Mouse (Mus musculus): Measurements from ENCODE around the gene Polr3h. TPM values are rescaled to one million over a fixed set of nuclear protein-coding genes. Genes with fewer than 3 reads are reported as not detected.
A peak's percentile ranks its signal among the peaks of the same experiment; 100 is the strongest.

The Polr3h gene
- total and polyA plus RNA-seq, 3 experiments: 40.5 to 224 (median 59.3) TPM

DNA sequence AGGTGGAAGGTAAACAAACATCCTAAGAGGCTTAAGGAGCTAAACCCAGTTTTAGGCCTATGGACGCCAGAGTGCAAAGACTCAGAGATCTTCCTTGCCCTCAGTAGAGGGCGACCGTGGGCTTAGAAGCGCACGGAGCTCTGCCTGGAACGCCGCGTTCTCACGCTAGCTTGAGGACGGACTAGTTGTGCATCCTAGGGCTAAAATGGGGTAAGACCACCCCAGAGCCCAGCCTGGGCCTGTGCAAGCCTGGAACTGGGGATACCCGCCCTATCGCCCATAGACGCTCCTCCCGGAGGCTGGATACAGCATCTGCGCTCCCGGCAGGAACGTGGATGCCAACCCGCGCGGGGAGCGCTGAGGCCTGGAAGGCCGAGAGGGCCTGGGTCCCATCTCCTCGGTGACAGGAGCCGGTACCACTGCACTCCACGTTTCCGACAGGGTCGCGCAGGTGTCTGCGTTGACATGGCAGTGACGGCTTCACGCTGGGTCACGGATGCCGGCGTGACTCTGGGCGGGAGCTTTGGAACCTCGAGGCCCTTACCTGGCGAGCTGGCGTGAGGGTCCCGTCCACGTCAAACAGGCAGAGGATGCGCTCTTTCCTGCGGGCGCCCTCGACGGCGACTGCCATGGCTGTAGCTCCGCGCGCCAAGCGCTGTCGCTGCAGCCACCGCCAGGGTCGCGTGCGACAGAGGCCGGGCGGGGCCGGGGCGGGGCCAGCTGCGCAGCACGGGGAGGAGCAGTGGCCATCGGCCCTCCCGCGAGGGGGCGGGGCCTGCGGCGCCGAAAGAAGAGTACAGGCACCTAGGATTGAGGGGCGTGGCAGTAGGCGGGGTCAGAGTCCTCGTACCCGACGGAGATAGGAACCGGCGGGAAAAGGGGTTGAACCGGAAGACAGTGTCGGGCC is 34.4 kb upstream of the Polr3h start, which contains the start of gene Pmm1:
Gene Pmm1, minus strand, starts transcription at position 760 of the 907 bp plus-strand sequence.
- no peak for TF ChIP-seq JUND (conservative IDR thresholded peaks at IDR 0.05; ENCODE audit: low read depth, low read length)
- TF ChIP-seq KAT2A (IDR thresholded peaks at IDR 0.05; ENCODE audit: insufficient replicate concordance, low read length): no peak
- TF ChIP-seq MEF2A (IDR thresholded peaks at IDR 0.05; ENCODE audit: borderline replicate concordance, low read depth, low read length): 0 out of 2 replicates have a peak, but pooled peaks have one; percentile 8
- TF ChIP-seq TCF12 (IDR thresholded peaks at IDR 0.05; ENCODE audit: low read depth, low read length): peak; percentile 65
- peak; percentile 78 for TF ChIP-seq NELFE (IDR thresholded peaks at IDR 0.05; ENCODE audit: low read depth, low read length)
- no peak for TF ChIP-seq ZNF384 (IDR thresholded peaks at IDR 0.05; ENCODE audit: low read depth, low read length)
- TF ChIP-seq JUN (IDR thresholded peaks at IDR 0.05; ENCODE audit: insufficient read depth, low read depth, low read length): no peak
- peak; percentile 94 for TF ChIP-seq BHLHE40 (IDR thresholded peaks at IDR 0.05; ENCODE audit: low read depth, low read length)
- no peak for TF ChIP-seq POLR2AphosphoS2 (IDR thresholded peaks at IDR 0.05; ENCODE audit: low read depth, low read length)
- TF ChIP-seq IRF4 (IDR thresholded peaks at IDR 0.05; ENCODE audit: low read depth, low read length): 0 out of 2 replicates have a peak, but pooled peaks have one; percentile 30
- TF ChIP-seq ZC3H11A (IDR thresholded peaks at IDR 0.05; ENCODE audit: low read depth, low read length): peak; percentile 62
- no peak for TF ChIP-seq PAX5 (IDR thresholded peaks at IDR 0.05; ENCODE audit: low read length)
- TF ChIP-seq MYC (IDR thresholded peaks at IDR 0.05; ENCODE audit: low read depth, low read length): peak; percentile 68; the same call in 1 of the 2 replicates
- no peak for TF ChIP-seq ZKSCAN1 (IDR thresholded peaks at IDR 0.05; ENCODE audit: borderline replicate concordance, low read depth, low read length)
- TF ChIP-seq CTCF (conservative IDR thresholded peaks at IDR 0.05 in 1 of 2, IDR thresholded peaks at IDR 0.05 in 1 of 2; ENCODE audit: low read depth in 2 of 2, low read length in 2 of 2): peak; percentile 14 to 94; a peak in 2 of 4 replicates
- TF ChIP-seq MAFK (IDR thresholded peaks at IDR 0.05; ENCODE audit: insufficient replicate concordance, low read length): no peak
- TF ChIP-seq MAX (IDR thresholded peaks at IDR 0.05; ENCODE audit: low read length): peak; percentile 81; the same call in 1 of the 2 replicates
- peak; percentile 93 for TF ChIP-seq SMC3 (IDR thresholded peaks at IDR 0.05; ENCODE audit: low read depth, low read length)
- peak; percentile 85 for TF ChIP-seq RAD21 (IDR thresholded peaks at IDR 0.05; ENCODE audit: low read depth, low read length)
- TF ChIP-seq USF1 (IDR thresholded peaks at IDR 0.05; ENCODE audit: low read depth, low read length): no peak
- TF ChIP-seq SIN3A (IDR thresholded peaks at IDR 0.05; ENCODE audit: low read length): peak; percentile 83
- TF ChIP-seq USF2 (conservative IDR thresholded peaks at IDR 0.05; ENCODE audit: low read depth, low read length): no peak
- no peak for TF ChIP-seq EP300 (IDR thresholded peaks at IDR 0.05; ENCODE audit: low read length)
- no peak for TF ChIP-seq E2F4 (IDR thresholded peaks at IDR 0.05; ENCODE audit: insufficient replicate concordance, low read depth, low read length)
- TF ChIP-seq UBTF (IDR thresholded peaks at IDR 0.05; ENCODE audit: low read depth, low read length): 0 out of 2 replicates have a peak, but pooled peaks have one; percentile 53
- peak; percentile 7; the same call in 1 of the 2 replicates for TF ChIP-seq MAZ (IDR thresholded peaks at IDR 0.05; ENCODE audit: low read depth, low read length)
- TF ChIP-seq MXI1 (IDR thresholded peaks at IDR 0.05; ENCODE audit: low read depth, low read length): peak; percentile 74
- TF ChIP-seq CHD1 (IDR thresholded peaks at IDR 0.05; ENCODE audit: low read depth, low read length): peak; percentile 51; the same call in 1 of the 2 replicates
- peak; percentile 56; the same call in 1 of the 2 replicates for TF ChIP-seq RCOR1 (conservative IDR thresholded peaks at IDR 0.05; ENCODE audit: low read depth, low read length)
- no peak for TF ChIP-seq GABPA (IDR thresholded peaks at IDR 0.05; ENCODE audit: insufficient replicate concordance, low read depth, low read length)
- TF ChIP-seq HCFC1 (IDR thresholded peaks at IDR 0.05; ENCODE audit: low read depth, low read length): no peak
- peak; percentile 81 for TF ChIP-seq POLR2A (IDR thresholded peaks at IDR 0.05; ENCODE audit: low read depth, low read length)
- no peak for TF ChIP-seq TBP (conservative IDR thresholded peaks at IDR 0.05; ENCODE audit: low read depth, low read length)
- no peak for TF ChIP-seq ETS1 (conservative IDR thresholded peaks at IDR 0.05; ENCODE audit: low read depth, low read length)
- peak; percentile 80 for TF ChIP-seq ELF1 (IDR thresholded peaks at IDR 0.05; ENCODE audit: low read depth, low read length)
- peak; percentile 75 for TF ChIP-seq NRF1 (IDR thresholded peaks at IDR 0.05; ENCODE audit: low read depth, low read length)
- TF ChIP-seq CHD2 (IDR thresholded peaks at IDR 0.05; ENCODE audit: low read length): no peak
- peak; percentile 57; the same call in 1 of the 2 replicates for TF ChIP-seq ZMIZ1 (IDR thresholded peaks at IDR 0.05; ENCODE audit: low read depth, low read length)
- Histone ChIP-seq H3K36me3 (replicated peaks in 1 of 2; ENCODE audit: control insufficient read depth in 1 of 2, insufficient read depth in 1 of 2, low read length in 1 of 2) (peaks cover 17 to 34% of the 10 kb centered on the region in 2 experiments), H3K4me2 (ENCODE audit: insufficient read depth, low read depth, poor library complexity, severe bottlenecking) (peak within 1 kb of the TSS; percentile 76), H3K79me2 (replicated peaks; ENCODE audit: control insufficient read depth, extremely low read depth, insufficient read depth, poor library complexity, severe bottlenecking) (peaks cover 18% of the 10 kb centered on the region), H3K27me3 (replicated peaks) (no peaks in the 10 kb centered on the region), H3K4me1 (ENCODE audit: control insufficient read depth in 1 of 2, insufficient read depth in 2 of 2) (peaks cover 4 to 29% of the 10 kb centered on the region in 2 experiments; a peak in 3 of 4 replicates), H3K9ac (ENCODE audit: insufficient read depth, low read depth) (peak within 1 kb of the TSS; percentile 92), H3K27ac (ENCODE audit: insufficient read depth, low read depth) (peak within 1 kb of the TSS; percentile 75), H3K4me3 (replicated peaks in 1 of 3; ENCODE audit: low read depth in 2 of 3, low read length in 2 of 3, poor library complexity in 1 of 3) (peak within 1 kb of the TSS; percentile 63 to 95 (median 95)), H3K9me3 (replicated peaks; ENCODE audit: low read length) (no peaks in the 10 kb centered on the region)
- peak; percentile 99 for DNase-seq (ENCODE audit: extremely low read depth)
- in situ Hi-C loops (cut with MboI; ENCODE audit: low pct_ligation_motif_present, low pct_unique_long_range_greater_than_20kb, low sequenced_read_pairs): no loop called here
- dilution Hi-C loops (cut with MboI; ENCODE audit: extremely low pct_ligation_motif_present, extremely low pct_unique_long_range_greater_than_20kb, low sequenced_read_pairs): no loop called here

Data from CH12.LX (cell line).